In the genomic region with DNA sequence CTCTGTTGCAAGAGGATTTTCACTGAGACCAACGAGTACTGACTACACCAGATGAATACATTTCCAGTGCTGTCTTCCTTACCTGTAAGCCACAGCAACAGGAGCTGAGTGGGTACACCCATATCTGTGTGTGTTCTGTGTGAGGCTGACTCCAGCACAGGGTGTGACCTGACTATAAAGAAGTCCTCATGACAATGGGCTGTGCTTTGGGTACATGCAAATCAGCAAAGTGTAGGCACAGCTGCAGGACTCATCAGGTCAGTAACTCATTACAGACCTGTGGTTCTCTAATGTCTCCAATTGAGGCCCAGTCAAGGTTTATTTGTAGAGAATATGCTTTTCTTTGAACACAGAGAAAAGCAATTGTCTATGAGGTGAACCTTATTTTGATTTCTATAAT, we compare ENCODE assay signal across 26 mouse cellular contexts.
DNase-seq lines count a peak whose midpoint lies in the region; ATAC-seq lines count a peak whose summit lies in the region.
"Had no signal": no experiment of that assay in that cellular context is flagged by ENCODE, and none has a peak within 500 bp of the region (broad histone marks: within the 10 kb centered on the region; RNA-seq: fewer than 3 reads in every experiment).

No protein-coding gene starts in this region.

- no peak overlapping the region for H3K4me3 ChIP-seq in midbrain, embryonic 14.5 days (replicated peaks; ENCODE audit: low read depth, low read length)
- H3K4me3 ChIP-seq in midbrain, embryonic 10.5 days, result no peak overlapping the region
- no peak overlapping the region for H3K4me3 ChIP-seq in heart, embryonic 11.5 days (ENCODE audit: low read depth, low read length)
- H3K4me3 ChIP-seq: embryonic facial prominence, embryonic 13.5 days; embryonic facial prominence, embryonic 15.5 days; erythroblast, embryonic 14.5 days; forebrain, embryonic 10.5 days; forebrain, embryonic 12.5 days had no signal

- 72% methylated on average over 1 of the region's 1 CpGs for WGBS in midbrain, embryonic 14.5 days
- 85% methylated on average over 1 of the region's 1 CpGs for WGBS in midbrain, embryonic 10.5 days
- 60% methylated on average over 1 of the region's 1 CpGs for WGBS in heart, embryonic 11.5 days (ENCODE audit: insufficient replicate concordance)

- H3K4me1 ChIP-seq in midbrain, embryonic 14.5 days (ENCODE audit: control insufficient read depth, insufficient read depth, low read length), result no peaks in the 10 kb centered on the region
- H3K4me1 ChIP-seq in midbrain, embryonic 10.5 days, result no peaks in the 10 kb centered on the region
- no peaks in the 10 kb centered on the region for H3K4me1 ChIP-seq in heart, embryonic 11.5 days (ENCODE audit: control insufficient read depth, insufficient read depth, low read length)
- H3K4me1 ChIP-seq: embryonic facial prominence, embryonic 13.5 days; embryonic facial prominence, embryonic 15.5 days; forebrain, embryonic 10.5 days; forebrain, embryonic 12.5 days had no signal

- H3K27ac ChIP-seq in midbrain, embryonic 14.5 days (replicated peaks; ENCODE audit: low read depth, low read length), result no peak overlapping the region
- no peak overlapping the region for H3K27ac ChIP-seq in midbrain, embryonic 10.5 days (replicated peaks)
- H3K27ac ChIP-seq in heart, embryonic 11.5 days (ENCODE audit: low read depth, low read length), result no peak overlapping the region
- H3K27ac ChIP-seq: embryonic facial prominence, embryonic 13.5 days; embryonic facial prominence, embryonic 15.5 days; forebrain, embryonic 10.5 days; forebrain, embryonic 12.5 days had no signal

- no peaks in the 10 kb centered on the region for H3K36me3 ChIP-seq in midbrain, embryonic 14.5 days (ENCODE audit: control insufficient read depth, insufficient read depth, low read length)
- H3K36me3 ChIP-seq in midbrain, embryonic 10.5 days, result no peaks in the 10 kb centered on the region
- H3K36me3 ChIP-seq in splenic B cell, adult 2 months (ENCODE audit: control insufficient read depth, insufficient read depth, low read length, poor library complexity, severe bottlenecking), result no peaks in the 10 kb centered on the region
- H3K36me3 ChIP-seq in heart, embryonic 11.5 days (ENCODE audit: control insufficient read depth, insufficient read depth, low read length), result no peaks in the 10 kb centered on the region
- H3K36me3 ChIP-seq: embryonic facial prominence, embryonic 13.5 days; embryonic facial prominence, embryonic 15.5 days; forebrain, embryonic 10.5 days; forebrain, embryonic 12.5 days; G1E had no signal

- H3K9ac ChIP-seq in midbrain, embryonic 14.5 days (replicated peaks; ENCODE audit: low read length), result no peak overlapping the region
- H3K9ac ChIP-seq in heart, embryonic 11.5 days (ENCODE audit: low read depth, low read length), result no peak overlapping the region
- H3K9ac ChIP-seq: embryonic facial prominence, embryonic 13.5 days; embryonic facial prominence, embryonic 15.5 days; forebrain, embryonic 12.5 days had no signal

- H3K27me3 ChIP-seq in midbrain, embryonic 14.5 days (ENCODE audit: control insufficient read depth, insufficient read depth, low read length), result no peaks in the 10 kb centered on the region
- no peaks in the 10 kb centered on the region for H3K27me3 ChIP-seq in midbrain, embryonic 10.5 days (ENCODE audit: low read depth, poor library complexity, severe bottlenecking)
- no peaks in the 10 kb centered on the region for H3K27me3 ChIP-seq in splenic B cell, adult 2 months (ENCODE audit: control insufficient read depth, insufficient read depth, low read length, poor library complexity, severe bottlenecking)
- no peaks in the 10 kb centered on the region for H3K27me3 ChIP-seq in heart, embryonic 11.5 days (ENCODE audit: control insufficient read depth, insufficient read depth, low read length)
- H3K27me3 ChIP-seq: embryonic facial prominence, embryonic 13.5 days; embryonic facial prominence, embryonic 15.5 days; forebrain, embryonic 12.5 days had no signal

- H3K4me2 ChIP-seq in midbrain, embryonic 14.5 days (ENCODE audit: low read length), result no peak overlapping the region
- no peak overlapping the region for H3K4me2 ChIP-seq in heart, embryonic 11.5 days
- H3K4me2 ChIP-seq: embryonic facial prominence, embryonic 13.5 days; embryonic facial prominence, embryonic 15.5 days; forebrain, embryonic 12.5 days had no signal

- DNase-seq in midbrain, embryonic 14.5 days, result no peak
- no peak for DNase-seq in midbrain, embryonic 10.5 days (ENCODE audit: low spot score)
- DNase-seq in spleen, postnatal 36 days (ENCODE audit: low spot score in 2 of 2), result peak; percentile 31 to 55
- DNase-seq in spleen, postnatal 14 days (ENCODE audit: low spot score in 2 of 2), result no peak
- peak; percentile 57 for DNase-seq in splenic B cell, adult 2 months (ENCODE audit: low read depth, low spot score)
- no peak for DNase-seq in layer of hippocampus, postnatal 25 days (ENCODE audit: extremely low spot score in 1 of 2, low spot score in 1 of 2)
- DNase-seq: adrenal gland, adult 2 months; adrenal gland, postnatal 10 days; adrenal gland, postnatal 25 days; cerebellum, adult 11 months; cerebellum, adult 18-20 months; cerebellum, adult 8-10 months; cerebellum, adult 9-11 months; cerebellum, postnatal 14 days; cerebellum, postnatal 36 days; embryo, embryonic 11 days had no signal

- ATAC-seq in midbrain, embryonic 14.5 days (ENCODE audit: low FRiP score, low TSS enrichment), result 0 out of 2 replicates have a peak, but pooled peaks have one; percentile 14
- peak; percentile 30; the same call in 1 of the 2 replicates for ATAC-seq in neutrophil, adult 5-6 weeks (ENCODE audit: extremely low read depth, insufficient number of reproducible peaks, low FRiP score, poor library complexity, severe bottlenecking)
- ATAC-seq in heart, embryonic 11.5 days (replicated peaks; ENCODE audit: insufficient number of reproducible peaks, low FRiP score, low TSS enrichment), result no peak
- ATAC-seq: forebrain, embryonic 14.5 days; forebrain, embryonic 16.5 days had no signal

- H3K9me3 ChIP-seq in midbrain, embryonic 14.5 days (ENCODE audit: control insufficient read depth, low read length), result no peaks in the 10 kb centered on the region
- H3K9me3 ChIP-seq in midbrain, embryonic 10.5 days (replicated peaks), result no peaks in the 10 kb centered on the region
- H3K9me3 ChIP-seq in heart, embryonic 11.5 days (replicated peaks; ENCODE audit: control insufficient read depth, low read length), result no peaks in the 10 kb centered on the region
- H3K9me3 ChIP-seq: embryonic facial prominence, embryonic 13.5 days; embryonic facial prominence, embryonic 15.5 days; forebrain, embryonic 10.5 days; forebrain, embryonic 12.5 days had no signal

Comparison
In these comparisons a context has a peak if more than half of its experiments do, and no peak if none do; other contexts are left out.
1. DNase-seq: peak in spleen, postnatal 36 days (2 of 2) and splenic B cell, adult 2 months (single experiment); none in midbrain, embryonic 14.5 days (single experiment), midbrain, embryonic 10.5 days (single experiment), spleen, postnatal 14 days (0 of 2) and layer of hippocampus, postnatal 25 days (0 of 2).